Mouse (Mus musculus): Measurements from ENCODE around the gene Tex37. TPM values are rescaled to one million over a fixed set of nuclear protein-coding genes. Genes with fewer than 3 reads are reported as not detected.

The Tex37 gene
- total and polyA plus RNA-seq, 3 experiments, result not detected

GRCm38 (mm10) chr6:70887993-70888392 lies 30.7 kb downstream of the Tex37 start:
- DNase-seq (ENCODE audit: low read depth, low spot score), result no peak
- Histone ChIP-seq H3K36me3 (ENCODE audit: control insufficient read depth in 1 of 2, insufficient read depth in 2 of 2, low read length in 2 of 2) (no peaks in the 10 kb centered on the region; a peak in 2 of 4 replicates), H3K4me3 (ENCODE audit: control insufficient read depth in 1 of 2, insufficient read depth in 1 of 2, low read depth in 2 of 2, low read length in 2 of 2) (no peak overlapping the region), H3K9ac (ENCODE audit: control insufficient read depth, low read depth, low read length, poor library complexity, severe bottlenecking) (no peak overlapping the region), H3K27me3 (ENCODE audit: control insufficient read depth in 1 of 2, insufficient read depth in 2 of 2, low read length in 2 of 2) (no peaks in the 10 kb centered on the region), H3K27ac (ENCODE audit: control insufficient read depth, low read depth, low read length) (no peak overlapping the region), H3K4me1 (ENCODE audit: control insufficient read depth in 1 of 2, insufficient read depth in 2 of 2, low read length in 2 of 2) (no peaks in the 10 kb centered on the region), H3K9me3 (replicated peaks; ENCODE audit: insufficient read depth, low read length) (no peaks in the 10 kb centered on the region), H3K79me2 (ENCODE audit: control insufficient read depth, insufficient read depth, low read length, poor library complexity) (no peaks in the 10 kb centered on the region)
- TF ChIP-seq MEF2A (IDR thresholded peaks at IDR 0.05; ENCODE audit: extremely low read depth, insufficient replicate concordance, low read depth, low read length, poor library complexity, severe bottlenecking) (no peak), ETS1 (IDR thresholded peaks at IDR 0.05; ENCODE audit: low read depth, low read length) (no peak), MAZ (IDR thresholded peaks at IDR 0.05; ENCODE audit: low read depth, low read length) (no peak), TBP (IDR thresholded peaks at IDR 0.05; ENCODE audit: low read depth, low read length) (no peak), UBTF (IDR thresholded peaks at IDR 0.05; ENCODE audit: borderline replicate concordance, insufficient read depth, low read depth, low read length) (no peak), GATA1 (IDR thresholded peaks at IDR 0.05; ENCODE audit: low read depth, low read length) (no peak), POLR2AphosphoS2 (IDR thresholded peaks at IDR 0.05; ENCODE audit: low read length) (no peak), USF2 (IDR thresholded peaks at IDR 0.05; ENCODE audit: borderline replicate concordance in 1 of 2, insufficient read depth in 1 of 2, low read depth in 1 of 2, low read length in 2 of 2) (no peak)

GRCm38 (mm10) chr6:70880714-70881304 lies 37.9 kb downstream of the Tex37 start:
- Histone ChIP-seq H3K36me3 (ENCODE audit: control insufficient read depth in 1 of 2, insufficient read depth in 2 of 2, low read length in 2 of 2) (peaks cover 0 to 2% of the 10 kb centered on the region in 2 experiments; a peak in 2 of 4 replicates), H3K79me2 (ENCODE audit: control insufficient read depth, insufficient read depth, low read length, poor library complexity) (no peaks in the 10 kb centered on the region), H3K4me1 (ENCODE audit: control insufficient read depth in 1 of 2, insufficient read depth in 2 of 2, low read length in 2 of 2) (no peaks in the 10 kb centered on the region), H3K4me3 (ENCODE audit: control insufficient read depth in 1 of 2, insufficient read depth in 1 of 2, low read depth in 2 of 2, low read length in 2 of 2) (no peak overlapping the region), H3K27me3 (ENCODE audit: control insufficient read depth in 1 of 2, insufficient read depth in 2 of 2, low read length in 2 of 2) (no peaks in the 10 kb centered on the region; a peak in 1 of 4 replicates), H3K9me3 (replicated peaks; ENCODE audit: insufficient read depth, low read length) (no peaks in the 10 kb centered on the region), H3K9ac (ENCODE audit: control insufficient read depth, low read depth, low read length, poor library complexity, severe bottlenecking) (no peak overlapping the region), H3K27ac (ENCODE audit: control insufficient read depth, low read depth, low read length) (no peak overlapping the region)
- DNase-seq (ENCODE audit: low read depth, low spot score), result peak; percentile 79
- TF ChIP-seq E2F4 (IDR thresholded peaks at IDR 0.05; ENCODE audit: borderline replicate concordance, low read depth, low read length) (no peak), GATA1 (IDR thresholded peaks at IDR 0.05; ENCODE audit: low read depth, low read length) (no peak), CHD2 (IDR thresholded peaks at IDR 0.05; ENCODE audit: low read length) (no peak), CHD1 (IDR thresholded peaks at IDR 0.05; ENCODE audit: low read depth, low read length) (no peak), SMC3 (IDR thresholded peaks at IDR 0.05; ENCODE audit: low read depth, low read length) (peak; percentile 83), MXI1 (IDR thresholded peaks at IDR 0.05; ENCODE audit: low read depth, low read length) (no peak), ELF1 (IDR thresholded peaks at IDR 0.05; ENCODE audit: low read depth, low read length) (no peak), USF2 (IDR thresholded peaks at IDR 0.05; ENCODE audit: borderline replicate concordance in 1 of 2, insufficient read depth in 1 of 2, low read depth in 1 of 2, low read length in 2 of 2) (no peak), ZC3H11A (IDR thresholded peaks at IDR 0.05; ENCODE audit: low read depth, low read length) (peak; percentile 72), POLR2AphosphoS5 (IDR thresholded peaks at IDR 0.05; ENCODE audit: borderline replicate concordance, low read depth, low read length) (no peak), MYC (IDR thresholded peaks at IDR 0.05; ENCODE audit: low read depth, low read length) (no peak), ZNF384 (IDR thresholded peaks at IDR 0.05; ENCODE audit: low read depth, low read length) (no peak), RCOR1 (IDR thresholded peaks at IDR 0.05; ENCODE audit: low read depth, low read length) (no peak), MAZ (IDR thresholded peaks at IDR 0.05; ENCODE audit: low read depth, low read length) (no peak), SIN3A (IDR thresholded peaks at IDR 0.05; ENCODE audit: low read length) (0 out of 2 replicates have a peak, but pooled peaks have one; percentile 37), CTCF (IDR thresholded peaks at IDR 0.05 in 2 of 3, conservative IDR thresholded peaks at IDR 0.05 in 1 of 3; ENCODE audit: control insufficient read depth in 1 of 3, insufficient read depth in 1 of 3, low read depth in 2 of 3, low read length in 3 of 3, poor library complexity in 1 of 3, severe bottlenecking in 1 of 3) (peak; percentile 72 to 92 (median 84)), NELFE (IDR thresholded peaks at IDR 0.05; ENCODE audit: low read depth, low read length) (0 out of 2 replicates have a peak, but pooled peaks have one; percentile 4), POLR2A (IDR thresholded peaks at IDR 0.05; ENCODE audit: control insufficient read depth in 1 of 2, insufficient read depth in 1 of 2, low read depth in 1 of 2, low read length in 2 of 2, poor library complexity in 1 of 2) (no peak), MYB (IDR thresholded peaks at IDR 0.05; ENCODE audit: low read depth, low read length) (no peak), MAFK (IDR thresholded peaks at IDR 0.05; ENCODE audit: borderline replicate concordance, low read depth, low read length) (no peak), RAD21 (IDR thresholded peaks at IDR 0.05; ENCODE audit: low read depth, low read length) (peak; percentile 83), TAL1 (IDR thresholded peaks at IDR 0.05; ENCODE audit: low read length) (no peak), UBTF (IDR thresholded peaks at IDR 0.05; ENCODE audit: borderline replicate concordance, insufficient read depth, low read depth, low read length) (no peak), NRF1 (IDR thresholded peaks at IDR 0.05; ENCODE audit: insufficient read depth, low read depth, low read length, poor library complexity, severe bottlenecking) (no peak), BHLHE40 (IDR thresholded peaks at IDR 0.05; ENCODE audit: borderline replicate concordance, low read depth, low read length) (no peak), POLR2AphosphoS2 (IDR thresholded peaks at IDR 0.05; ENCODE audit: low read length) (no peak), JUND (IDR thresholded peaks at IDR 0.05; ENCODE audit: low read depth, low read length) (no peak), ETS1 (IDR thresholded peaks at IDR 0.05; ENCODE audit: low read depth, low read length) (no peak)
